Mouse (Mus musculus) R1 (cell line): ENCODE results near the gene Colq.

ENCODE experiments used
- DNase-seq: peaks from one replicate; pipeline ENCODE4 v3.0.0-alpha.2; 2018; ENCODE audit warnings: low read depth, low spot score

The Colq gene

DNA sequence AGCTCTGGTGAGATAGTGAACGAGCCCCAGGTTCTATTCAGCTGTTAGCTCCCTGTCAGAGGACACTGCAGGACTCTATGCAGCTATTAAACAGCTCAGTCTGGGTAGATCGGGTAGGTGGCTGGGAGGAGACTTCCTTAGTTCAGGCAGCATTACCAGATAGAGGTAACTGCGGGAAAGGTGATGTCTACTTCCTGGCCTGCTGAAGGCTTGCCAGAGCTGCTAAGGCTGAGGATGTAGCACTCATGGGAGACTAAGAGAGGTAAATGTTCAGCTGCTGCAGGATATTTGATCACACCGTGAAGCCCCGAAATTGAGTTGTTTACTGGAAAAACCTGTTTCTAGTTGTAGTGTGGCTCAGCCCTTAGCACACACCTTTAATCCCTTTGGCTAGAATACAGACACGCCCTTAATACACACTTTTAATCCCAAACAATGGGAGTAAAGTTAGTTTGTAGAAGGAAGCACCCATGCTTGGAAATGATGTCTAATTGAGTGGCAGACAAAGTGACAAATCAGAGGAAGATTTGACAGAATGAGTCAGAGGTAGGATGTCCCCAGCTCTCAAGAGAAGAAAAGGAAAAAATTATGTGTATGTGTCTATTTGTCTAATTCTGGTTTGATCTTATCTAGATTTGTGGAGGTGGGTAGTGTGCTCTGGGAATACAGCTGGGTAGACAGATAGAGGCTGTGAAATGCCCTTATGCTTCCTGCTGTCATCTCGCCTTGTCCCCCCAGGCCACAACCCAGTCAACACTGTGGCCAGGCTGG is 65.9 kb downstream of the Colq start:
- peak; percentile 9 for DNase-seq

GRCm38 (mm10) chr14:31521318-31521717 is 69.8 kb downstream of the Colq start:
- DNase-seq: no peak

GRCm38 (mm10) chr14:31519165-31519564 is 72.0 kb downstream of the Colq start:
- no peak for DNase-seq

DNA sequence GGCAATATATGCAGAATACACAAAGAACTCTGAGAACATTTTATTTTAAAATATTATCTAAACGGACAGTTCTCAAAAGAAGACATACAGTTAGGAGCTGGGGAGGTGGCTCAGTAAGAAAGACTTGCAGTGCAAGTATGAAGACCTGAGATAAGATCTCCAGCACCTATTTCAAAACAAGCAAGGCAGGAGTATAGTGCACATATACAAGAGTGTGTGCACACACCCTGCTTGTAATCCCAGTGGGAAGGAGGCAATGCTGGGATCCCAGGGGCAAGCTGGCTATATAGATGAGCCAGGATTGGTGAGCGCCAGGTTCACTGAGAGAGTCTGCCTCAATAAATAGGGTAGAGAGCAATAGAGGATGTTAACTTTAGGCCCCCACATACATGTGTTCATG is 75.2 kb downstream of the Colq start:
- no peak for DNase-seq

GRCm38 (mm10) chr14:31510322-31510721 is 80.8 kb downstream of the Colq start:
- no peak for DNase-seq

DNA sequence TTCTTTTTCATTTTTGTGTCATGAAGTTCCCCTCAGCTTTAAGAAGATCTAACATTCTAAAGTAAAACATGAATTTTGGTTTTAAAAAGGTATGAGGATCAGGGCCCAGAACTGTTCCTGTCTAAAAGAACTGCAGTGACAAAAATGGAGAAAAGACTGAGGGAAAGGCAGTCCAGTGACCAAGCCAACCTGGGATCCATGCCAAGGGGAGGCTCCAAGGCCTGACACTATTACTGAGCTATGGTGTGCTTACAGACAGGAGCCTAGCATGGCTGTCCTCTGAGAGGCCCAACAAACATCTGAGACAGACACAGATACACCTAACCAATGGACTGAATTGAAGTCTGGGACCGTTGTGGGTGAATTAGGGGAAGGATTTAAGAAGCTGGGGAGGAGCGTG is 81.2 kb downstream of the Colq start:
- no peak for DNase-seq

- DNase-seq: no peak
These were observed 84.7 kb downstream of the Colq start for GRCm38 (mm10) chr14:31506456-31506855.

- DNase-seq: no peak
These were observed 87.7 kb downstream of the Colq start for GRCm38 (mm10) chr14:31503406-31503805.

DNA sequence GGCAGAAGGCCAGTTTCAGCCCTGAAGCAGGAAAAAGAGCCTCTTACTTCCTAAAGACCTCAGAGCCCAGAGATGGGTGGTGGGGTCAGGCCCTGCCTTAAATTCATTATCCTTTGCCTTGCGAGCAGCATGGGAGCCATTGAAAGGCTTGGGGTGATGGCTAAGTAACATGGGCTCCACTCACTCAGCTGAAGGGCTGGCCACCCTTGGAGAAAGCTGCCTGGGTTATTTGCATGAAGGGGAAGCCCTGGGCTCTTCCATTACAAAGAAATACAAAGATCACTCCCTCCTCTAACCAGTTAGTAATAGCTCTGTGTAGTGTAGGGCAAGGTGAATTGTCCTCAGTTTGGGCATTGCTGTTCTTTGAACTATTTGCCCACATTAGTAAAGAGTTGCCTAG is 91.6 kb downstream of the Colq start:
- peak; percentile 73 for DNase-seq

GRCm38 (mm10) chr14:31496241-31496646 is 94.9 kb downstream of the Colq start:
- peak; percentile 41 for DNase-seq

DNA sequence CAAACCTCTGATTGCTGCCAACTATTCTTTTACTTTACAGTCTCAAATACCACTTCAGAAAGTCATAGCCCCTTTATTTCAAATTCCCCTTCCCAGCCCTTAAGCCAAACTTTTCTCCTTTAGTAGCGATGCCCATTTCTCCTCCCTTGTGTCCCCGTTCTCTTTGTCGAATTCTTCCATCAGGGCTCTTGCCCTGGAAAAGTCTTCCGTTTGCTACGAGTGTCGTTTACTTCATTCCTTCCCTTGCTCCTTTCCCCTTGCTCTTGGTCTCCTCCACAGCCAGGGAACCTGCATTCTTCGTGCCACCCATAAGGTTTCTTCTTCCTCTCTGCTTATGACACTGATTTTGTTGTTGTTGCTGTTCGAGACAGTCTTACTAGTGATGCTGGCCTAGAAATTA is 95.6 kb downstream of the Colq start:
- DNase-seq: peak; percentile 23

- peak; percentile 96 for DNase-seq
These were observed 96.1 kb downstream of the Colq start, which contains the start of gene Mettl6 for GRCm38 (mm10) chr14:31494975-31495455. Mettl6 (minus strand) TSS chr14:31495040.

GRCm38 (mm10) chr14:31494349-31494974 is 96.7 kb downstream of the Colq start, which contains the start of gene Eaf1:
Eaf1 (plus strand) TSS chr14:31494399.
- DNase-seq: no peak

- no peak for DNase-seq
These were observed 97.2 kb downstream of the Colq start for GRCm38 (mm10) chr14:31493901-31494300.

DNA sequence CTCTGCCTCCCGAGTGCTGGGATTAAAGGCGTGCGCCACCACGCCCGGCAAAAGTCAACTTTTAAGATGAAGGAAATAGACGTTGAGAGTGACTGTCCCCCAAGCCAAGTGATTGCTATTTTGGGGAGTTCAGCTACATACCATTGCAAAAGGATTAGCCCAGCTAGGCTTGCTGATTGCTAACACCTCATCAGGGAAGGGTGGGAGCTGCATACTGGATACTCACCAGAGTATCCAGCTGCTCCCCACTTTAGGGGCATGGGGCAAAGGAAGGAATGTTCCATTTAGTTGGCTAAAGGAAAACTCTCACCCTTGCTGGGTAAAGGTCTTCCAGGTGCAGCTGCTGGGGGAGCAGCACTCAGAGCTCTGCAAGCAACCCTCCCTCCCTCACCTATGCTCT is 103.1 kb downstream of the Colq start:
- DNase-seq: no peak

DNA sequence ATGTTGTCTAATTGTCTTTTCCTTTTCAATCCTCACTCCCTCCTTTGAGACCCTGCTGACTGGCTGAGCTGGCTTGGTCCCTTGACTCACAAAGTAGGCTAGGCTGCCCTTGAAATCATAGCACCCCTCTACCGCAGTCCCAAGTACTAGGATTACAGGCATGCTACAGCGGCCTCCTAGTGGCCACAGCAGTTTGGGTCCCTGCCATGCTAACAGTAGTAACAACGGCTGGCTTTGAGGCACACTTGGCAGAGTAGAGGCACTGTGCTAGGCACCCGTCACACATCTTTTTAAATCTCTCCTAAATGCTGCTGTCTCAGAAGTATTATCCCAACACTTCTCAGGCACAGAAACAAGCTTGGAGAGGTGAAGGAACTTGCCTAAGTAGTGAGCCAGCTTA is 104.7 kb downstream of the Colq start:
- DNase-seq: no peak

- DNase-seq: no peak
These were observed 108.7 kb downstream of the Colq start for GRCm38 (mm10) chr14:31482417-31482816.

DNA sequence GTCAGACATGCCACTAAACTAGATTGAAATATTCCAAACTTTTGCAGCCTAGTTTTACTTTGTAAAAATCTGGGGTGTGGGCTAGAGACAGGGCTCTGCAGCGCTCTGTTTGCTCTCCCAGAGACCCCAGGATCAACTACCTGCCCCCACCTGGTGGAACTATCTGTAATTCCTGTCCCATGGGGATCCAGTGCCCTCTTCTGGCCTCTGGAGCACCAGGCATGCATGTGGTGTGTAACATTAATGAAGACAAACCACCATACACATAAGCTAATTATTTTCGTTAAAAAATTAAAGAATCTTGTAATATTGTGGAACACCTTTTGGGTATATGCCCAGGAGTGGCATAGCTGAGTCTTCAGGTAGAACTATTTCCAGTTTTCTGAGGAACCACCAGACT is 117.8 kb downstream of the Colq start:
- DNase-seq: no peak
